Mouse (Mus musculus) CH12.LX (cell line): ENCODE data around the gene Tmem266.

Experiments
- CHD2 ChIP-seq: IDR thresholded peaks from 2 replicates; pipeline ENCODE4 v1.6.1; 2011; ENCODE audit warnings: low read length, improper control_type of control experiment
- EP300 ChIP-seq: IDR thresholded peaks from 2 replicates; pipeline ENCODE4 v1.6.1; 2011; ENCODE audit warnings: low read length, improper control_type of control experiment
- POLR2A ChIP-seq: IDR thresholded peaks from 2 replicates; pipeline ENCODE4 v1.6.1; 2011; ENCODE audit warnings: low read depth, mild to moderate bottlenecking, improper control_type of control experiment, low read length
- TBP ChIP-seq: conservative IDR thresholded peaks from 2 replicates; pipeline ENCODE4 v1.6.1; 2011; ENCODE audit warnings: low read depth, low read length, improper control_type of control experiment

DNA sequence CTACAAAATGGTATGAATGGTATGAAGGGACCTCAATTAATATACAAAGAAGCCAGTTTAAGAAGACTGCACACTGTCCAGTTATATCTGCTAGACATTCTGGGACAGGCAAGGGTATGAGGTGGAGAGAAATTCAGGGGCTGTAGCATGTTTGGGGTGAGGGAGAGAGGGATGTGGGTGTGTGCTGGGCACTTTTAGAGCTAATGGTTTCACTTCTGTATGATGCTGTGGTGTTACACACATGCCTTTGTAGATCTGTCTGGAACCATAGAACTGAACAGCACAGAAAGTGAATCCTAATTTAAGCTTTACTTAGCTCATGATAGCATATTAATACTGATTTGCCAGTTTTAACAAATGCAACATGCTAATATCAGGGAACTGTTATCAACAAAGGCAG, 37.0 kb downstream of the Tmem266 start:
- TF ChIP-seq EP300 (no peak), TBP (no peak), POLR2A (no peak), CHD2 (no peak)
